Mouse (Mus musculus): ENCODE measurements around the gene Olfr1438-ps1. TPM values are rescaled to one million over a fixed set of nuclear protein-coding genes. Genes with fewer than 3 reads are reported as not detected.
"Not testable (repeated sequence)": the region's sequence is repeated elsewhere in the genome, so short reads cannot be mapped to it uniquely, and the experiment has no call there.

The Olfr1438-ps1 gene
- polyA plus RNA-seq (2012; rRNA removed), result not detected in 2 replicates

GRCm38 (mm10) chr19:12335810-12336209 lies at the start of gene Olfr1438-ps1:
Gene Olfr1438-ps1, minus strand, starts transcription at chr19:12335910.
- DNase-seq (ENCODE audit: low read depth), result no peak

- DNase-seq (ENCODE audit: low read depth), result no peak
These were observed 38.8 kb upstream of the Olfr1438-ps1 start for GRCm38 (mm10) chr19:12374465-12375025.

- no peak for DNase-seq (ENCODE audit: low read depth)
These were observed 37.3 kb upstream of the Olfr1438-ps1 start for GRCm38 (mm10) chr19:12373004-12373403.

- no peak for DNase-seq (ENCODE audit: low read depth)
These were observed 10.7 kb downstream of the Olfr1438-ps1 start, which contains the start of gene Olfr1437 for GRCm38 (mm10) chr19:12325001-12325400. Gene Olfr1437, minus strand, starts transcription at chr19:12325101.

GRCm38 (mm10) chr19:12299030-12299429 lies 36.7 kb downstream of the Olfr1438-ps1 start, which contains the start of gene Olfr1436:
Gene Olfr1436, minus strand, starts transcription at chr19:12299130.
- not testable (repeated sequence) for DNase-seq (ENCODE audit: low read depth)

GRCm38 (mm10) chr19:12292979-12293378 lies 42.7 kb downstream of the Olfr1438-ps1 start:
- DNase-seq (ENCODE audit: low read depth), result no peak

GRCm38 (mm10) chr19:12279554-12279953 lies 56.2 kb downstream of the Olfr1438-ps1 start, which contains the start of gene Olfr1434:
Gene Olfr1434, plus strand, starts transcription at chr19:12279854.
- DNase-seq (ENCODE audit: low read depth), result no peak

Other genes starting within 250 kb of the Olfr1438-ps1 start
- not detected in 2 replicates for gene Olfr1426, start 243.9 kb downstream of the Olfr1438-ps1 start, polyA plus RNA-seq (2012; rRNA removed)
- not detected in 2 replicates for gene Olfr1427, start 232.6 kb downstream of the Olfr1438-ps1 start, polyA plus RNA-seq (2012; rRNA removed)
- gene Olfr1428, start 220.0 kb downstream of the Olfr1438-ps1 start, polyA plus RNA-seq (2012; rRNA removed), result not detected in 2 replicates
- gene Olfr76, start 212.7 kb downstream of the Olfr1438-ps1 start, polyA plus RNA-seq (2012; rRNA removed), result not detected in 2 replicates
- gene Olfr1555-ps1, start 165.8 kb downstream of the Olfr1438-ps1 start, polyA plus RNA-seq (2012; rRNA removed), result not detected in 2 replicates
- gene Olfr1431, start 135.3 kb downstream of the Olfr1438-ps1 start, polyA plus RNA-seq (2012; rRNA removed), result not detected in 2 replicates
- not detected in 2 replicates for gene Olfr1432, start 103.3 kb downstream of the Olfr1438-ps1 start, polyA plus RNA-seq (2012; rRNA removed)
- gene Olfr262, start 94.3 kb downstream of the Olfr1438-ps1 start, polyA plus RNA-seq (2012; rRNA removed), result not detected in 2 replicates
- gene Olfr235, start 74.9 kb downstream of the Olfr1438-ps1 start, polyA plus RNA-seq (2012; rRNA removed), result not detected in 2 replicates
- gene Olfr1434, start 56.1 kb downstream of the Olfr1438-ps1 start, polyA plus RNA-seq (2012; rRNA removed), result not detected in 2 replicates
- gene Olfr1436, start 36.8 kb downstream of the Olfr1438-ps1 start, polyA plus RNA-seq (2012; rRNA removed), result not detected in 2 replicates
- not detected in 2 replicates for gene Olfr1437, start 10.8 kb downstream of the Olfr1438-ps1 start, polyA plus RNA-seq (2012; rRNA removed)
- not detected in 2 replicates for gene Olfr1440, start 51.4 kb upstream of the Olfr1438-ps1 start, polyA plus RNA-seq (2012; rRNA removed)
- gene Olfr1441, start 81.5 kb upstream of the Olfr1438-ps1 start, polyA plus RNA-seq (2012; rRNA removed), result not detected in 2 replicates
- gene Pfpl, start 92.0 kb upstream of the Olfr1438-ps1 start, polyA plus RNA-seq (2012; rRNA removed), result not detected in 2 replicates
- gene Mpeg1, start 124.9 kb upstream of the Olfr1438-ps1 start, polyA plus RNA-seq (2012; rRNA removed), result 8.0 and 10.0 TPM in 2 replicates
- gene Dtx4, start 165.5 kb upstream of the Olfr1438-ps1 start, polyA plus RNA-seq (2012; rRNA removed), result 33.0 and 34.9 TPM in 2 replicates
- 1.5 and 1.7 TPM in 2 replicates for gene Fam111a, start 209.8 kb upstream of the Olfr1438-ps1 start, polyA plus RNA-seq (2012; rRNA removed)

Data from gonadal fat pad, adult 2 months (tissue).